Mouse (Mus musculus): ENCODE measurements at regions not wholly inside any gene's neighbourhood (a gene's known extent, or its start where the extent isn't known, plus 50 kb on each side); places are given as distances from the start of the nearest gene placed in this dataset.

GRCm38 (mm10) chr5:106205724-106206123 is 252.2 kb downstream of the Barhl2 start:
- intact Hi-C loops (cut with DNase I), result no loop called here
- no peak for DNase-seq

DNA sequence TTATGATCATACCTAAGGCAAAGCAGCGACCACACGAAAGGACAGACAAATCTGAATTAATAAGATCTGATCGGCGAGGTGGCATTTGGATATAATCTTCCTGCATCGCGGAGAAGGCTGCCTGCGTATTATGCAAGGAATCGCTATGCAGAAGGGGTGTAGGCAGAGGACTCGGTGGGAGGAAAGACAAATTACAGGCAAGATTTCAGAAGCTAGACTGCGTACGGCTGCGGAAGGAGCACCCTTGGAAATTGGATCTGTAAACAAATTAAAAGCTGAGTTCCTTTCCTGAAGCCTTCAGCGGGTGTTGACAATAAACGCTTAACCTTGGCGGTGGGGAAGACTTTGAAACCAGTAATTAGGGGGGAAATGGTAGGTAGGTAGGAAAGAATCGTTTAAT is 257.3 kb downstream of the Barhl2 start:
- no peak for DNase-seq
- intact Hi-C loops (cut with DNase I), result no loop called here

- intact Hi-C loops (cut with DNase I), result no loop called here
- no peak for DNase-seq
Measured at GRCm38 (mm10) chr5:106199061-106199460, 258.9 kb downstream of the Barhl2 start.

DNA sequence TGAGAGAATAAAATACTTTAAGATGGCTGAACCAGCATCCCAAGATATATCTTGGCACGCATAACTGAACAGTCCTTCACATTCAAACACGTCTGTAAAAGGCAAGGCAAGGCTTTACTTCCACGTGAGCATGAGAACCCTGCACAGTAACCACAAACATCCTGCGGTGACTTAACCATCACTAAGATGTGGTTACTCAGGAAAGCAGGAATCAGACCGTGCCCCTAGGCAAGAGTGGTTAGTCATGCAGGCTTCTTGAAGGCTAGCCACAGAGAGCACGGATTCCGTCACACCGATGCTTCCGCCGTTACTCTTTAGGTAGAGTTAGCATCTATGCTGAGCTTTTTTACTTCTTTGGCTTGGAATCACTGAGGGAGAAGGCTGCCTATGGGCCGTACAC is 266.8 kb downstream of the Barhl2 start:
- intact Hi-C loops (cut with DNase I), result no loop called here

DNA sequence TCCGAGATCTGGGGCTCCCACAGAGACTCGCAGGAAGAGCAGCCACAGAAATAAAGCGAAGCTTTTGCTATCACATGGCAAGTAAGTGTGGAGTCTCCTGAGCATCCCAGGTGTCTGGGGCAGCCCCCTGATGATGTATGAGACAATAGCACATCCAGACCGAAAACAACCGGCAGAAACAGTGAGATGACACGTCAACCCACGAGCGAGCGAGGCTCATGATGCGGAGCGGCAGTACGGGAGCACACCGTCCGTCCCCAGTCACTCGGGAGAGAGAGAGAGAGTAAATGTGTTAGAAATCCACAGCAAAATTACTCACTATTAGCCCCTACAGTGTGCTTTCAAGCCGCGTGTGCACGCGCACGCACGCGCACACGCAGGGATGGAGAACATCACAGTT is 276.2 kb downstream of the Barhl2 start:
- intact Hi-C loops (cut with DNase I), result no loop called here
- DNase-seq, result no peak

More for the DNA sequence above, 266.8 kb downstream of the Barhl2 start:
- DNase-seq, result no peak

- DNase-seq, result no peak
- intact Hi-C loops (cut with DNase I), result no loop called here
Measured at GRCm38 (mm10) chr5:106172162-106172561, 285.8 kb downstream of the Barhl2 start.

DNA sequence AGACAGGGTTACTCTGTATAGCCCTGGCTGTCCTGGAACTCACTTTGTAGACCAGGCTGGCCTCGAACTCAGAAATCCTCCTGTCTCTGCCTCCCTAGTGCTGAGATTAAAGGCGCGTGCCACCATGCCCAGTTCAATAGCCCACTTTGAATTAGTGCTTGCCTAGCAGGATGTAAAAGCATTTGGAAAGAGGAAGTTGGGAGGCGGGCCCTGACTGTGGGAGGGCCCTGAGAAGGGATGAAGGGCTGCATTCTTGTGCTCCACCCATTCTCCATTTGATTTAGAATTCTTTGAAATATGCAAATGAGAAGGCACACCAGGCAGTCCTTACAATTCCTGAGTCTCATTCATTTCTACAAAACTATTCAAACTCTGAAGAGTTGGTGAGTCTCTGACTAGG is 287.6 kb downstream of the Barhl2 start:
- DNase-seq, result no peak
- intact Hi-C loops (cut with DNase I), result no loop called here

GRCm38 (mm10) chr5:106167556-106167955 is 290.4 kb downstream of the Barhl2 start:
- intact Hi-C loops (cut with DNase I), result no loop called here
- no peak for DNase-seq

DNA sequence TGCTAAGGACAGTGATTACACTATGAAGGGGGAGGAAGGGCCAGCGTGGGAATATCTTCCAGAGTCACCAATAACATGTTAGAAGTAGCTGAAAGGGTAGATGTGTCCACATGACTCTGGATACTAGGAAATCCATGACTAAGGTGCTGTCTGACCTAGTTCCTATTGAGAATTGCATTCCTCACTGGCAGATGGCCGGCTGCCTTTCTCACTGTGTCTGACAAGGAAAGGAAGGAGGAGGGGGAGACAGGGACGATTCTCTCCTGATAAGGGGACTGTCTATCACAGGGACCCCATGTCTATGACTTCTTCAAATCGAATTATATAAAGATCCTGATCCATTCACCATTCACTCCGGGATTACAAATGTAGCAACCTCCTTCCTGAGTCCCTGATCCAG is 289.9 kb downstream of the Zfp326 start:
- no peak for DNase-seq
- intact Hi-C loops (cut with DNase I), result no loop called here

DNA sequence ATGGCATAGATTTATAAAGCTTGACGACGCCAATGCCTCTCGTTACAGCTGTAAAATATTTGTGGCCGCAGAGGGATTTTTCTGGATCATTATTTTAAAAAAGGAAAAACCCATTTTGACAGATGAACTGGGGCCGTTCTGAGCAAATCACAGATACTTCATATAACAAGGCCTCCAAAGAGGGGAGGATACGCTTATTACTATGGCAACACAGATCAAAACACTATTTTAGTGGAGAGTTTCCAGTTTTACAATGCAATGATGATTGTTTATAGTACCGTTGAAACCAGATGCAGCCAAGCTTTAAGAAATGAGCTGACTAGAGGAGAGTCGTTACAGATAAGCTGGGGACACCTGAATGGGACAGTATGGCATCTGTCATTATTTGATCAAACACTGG is 287.8 kb downstream of the Zfp326 start:
- intact Hi-C loops (cut with DNase I), result no loop called here
- DNase-seq, result no peak

- no peak for DNase-seq
- intact Hi-C loops (cut with DNase I), result no loop called here
Measured at GRCm38 (mm10) chr5:106162981-106163653, 286.8 kb downstream of the Zfp326 start.

GRCm38 (mm10) chr5:106139109-106139508 is 262.7 kb downstream of the Zfp326 start:
- no peak for DNase-seq
- intact Hi-C loops (cut with DNase I), result no loop called here

DNA sequence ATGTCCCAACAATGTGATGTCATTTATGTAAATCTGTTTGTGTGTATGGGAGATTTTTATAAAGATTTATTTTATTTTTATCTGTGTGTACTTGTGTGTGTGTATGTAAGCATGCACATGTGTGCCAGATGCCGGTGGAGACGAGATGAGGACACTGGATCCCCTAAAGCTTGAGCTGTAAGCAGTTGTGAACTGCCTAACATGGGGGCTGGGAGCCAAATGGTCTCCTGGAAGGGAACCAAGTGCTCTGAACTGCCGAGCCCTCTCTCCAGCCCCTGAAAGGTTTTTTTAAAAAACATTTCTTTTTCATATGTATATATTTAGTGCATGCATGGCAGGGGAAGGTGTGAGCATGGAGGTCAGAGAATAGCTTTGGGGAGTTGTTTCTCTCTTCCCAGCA is 246.6 kb downstream of the Zfp326 start:
- intact Hi-C loops (cut with DNase I), result no loop called here
- no peak for DNase-seq

DNA sequence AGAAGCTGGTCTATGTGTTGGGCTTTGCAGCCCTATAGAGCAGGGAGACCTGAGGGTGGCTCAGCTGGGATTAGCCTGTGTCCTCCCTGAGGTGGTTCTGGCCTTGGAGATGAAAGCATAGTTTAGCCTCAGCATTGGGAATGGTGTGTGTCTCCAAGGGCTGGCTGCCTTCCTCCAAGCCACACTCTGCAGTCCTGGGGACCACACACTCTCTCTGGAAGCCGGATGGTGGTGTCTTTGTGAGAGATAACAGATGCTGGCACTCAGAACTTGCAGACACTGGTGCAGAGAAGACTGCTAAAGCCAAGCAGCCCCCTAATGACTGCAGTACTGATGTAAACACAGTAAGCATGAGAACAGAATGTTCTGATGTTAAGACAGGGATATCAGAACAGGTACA is 243.2 kb downstream of the Zfp326 start:
- no peak for DNase-seq
- intact Hi-C loops (cut with DNase I), result no loop called here

- intact Hi-C loops (cut with DNase I), result no loop called here
- DNase-seq, result no peak
Measured at GRCm38 (mm10) chr5:106113186-106113585, 236.8 kb downstream of the Zfp326 start.

DNA sequence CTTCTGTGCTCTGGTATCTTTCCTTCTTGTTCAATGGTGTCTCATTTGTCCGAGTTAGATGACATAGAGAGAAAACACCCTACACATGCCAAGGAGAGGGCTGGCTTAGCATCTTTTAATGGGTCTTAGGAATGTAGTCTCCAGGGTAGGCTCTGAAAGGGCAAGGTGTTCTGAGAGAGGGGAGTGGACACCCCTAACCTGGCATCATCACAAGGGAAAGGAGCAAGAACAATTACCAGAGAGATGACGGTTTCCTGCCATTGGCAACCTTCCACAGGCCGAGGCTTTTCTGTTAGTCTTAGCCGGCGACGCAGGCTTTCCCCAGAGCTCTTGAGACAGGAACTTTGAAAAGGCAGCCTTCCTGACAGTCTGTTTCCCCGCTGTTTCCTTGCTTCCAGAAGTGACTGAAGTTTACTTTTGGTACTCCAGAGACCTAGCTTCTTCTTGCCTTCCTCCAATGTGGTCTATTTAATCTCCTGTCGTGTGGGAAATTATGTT is 232.2 kb downstream of the Zfp326 start:
- intact Hi-C loops (cut with DNase I), result no loop called here
- DNase-seq, result no peak

- intact Hi-C loops (cut with DNase I), result no loop called here
- DNase-seq, result no peak
Measured at GRCm38 (mm10) chr5:106102255-106102654, 225.9 kb downstream of the Zfp326 start.

GRCm38 (mm10) chr5:106098887-106099286 is 222.5 kb downstream of the Zfp326 start:
- DNase-seq, result no peak
- intact Hi-C loops (cut with DNase I), result no loop called here

DNA sequence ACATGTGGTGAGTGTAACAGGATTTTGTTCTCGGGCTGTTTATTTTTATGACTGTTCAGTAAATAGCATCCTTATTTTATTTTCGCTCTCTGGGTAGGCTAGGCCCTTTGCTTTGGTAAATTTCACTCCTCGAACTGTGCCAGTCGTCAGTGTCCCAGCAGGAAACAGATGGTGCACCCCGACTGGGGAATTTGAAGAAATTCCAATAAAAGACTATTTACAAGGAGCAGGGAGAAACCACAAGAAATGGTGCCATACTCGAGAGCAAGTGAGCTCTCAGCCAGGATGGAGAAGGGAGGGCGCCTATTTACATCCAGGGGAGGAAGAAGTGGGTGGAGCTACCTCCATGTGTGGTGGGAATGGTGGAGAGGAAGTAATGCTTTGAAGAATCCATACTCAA is 213.0 kb downstream of the Zfp326 start:
- DNase-seq, result no peak
- intact Hi-C loops (cut with DNase I), result no loop called here

GRCm38 (mm10) chr5:106088478-106089185 is 212.3 kb downstream of the Zfp326 start:
- intact Hi-C loops (cut with DNase I), result no loop called here
- no peak for DNase-seq

DNA sequence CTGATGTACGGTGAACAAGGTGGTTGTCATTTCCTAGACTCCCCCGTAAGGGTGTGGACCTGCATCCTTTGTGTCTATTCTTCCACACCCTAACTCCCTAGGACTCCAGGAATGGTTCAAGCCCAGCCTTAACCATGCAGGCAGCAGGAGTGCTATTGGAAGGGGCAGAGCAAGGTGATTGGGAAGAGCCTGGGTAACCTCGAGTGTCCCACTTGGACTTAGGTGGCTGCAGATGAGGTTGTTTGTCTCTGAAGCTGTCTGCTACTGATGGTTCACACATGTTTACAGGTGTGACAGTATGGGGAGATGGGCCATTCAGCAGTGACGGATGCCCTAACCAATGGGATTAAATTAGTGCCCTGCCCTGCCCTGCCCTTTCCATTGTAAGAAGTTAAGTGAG is 207.4 kb downstream of the Zfp326 start:
- intact Hi-C loops (cut with DNase I), result no loop called here
- no peak for DNase-seq

DNA sequence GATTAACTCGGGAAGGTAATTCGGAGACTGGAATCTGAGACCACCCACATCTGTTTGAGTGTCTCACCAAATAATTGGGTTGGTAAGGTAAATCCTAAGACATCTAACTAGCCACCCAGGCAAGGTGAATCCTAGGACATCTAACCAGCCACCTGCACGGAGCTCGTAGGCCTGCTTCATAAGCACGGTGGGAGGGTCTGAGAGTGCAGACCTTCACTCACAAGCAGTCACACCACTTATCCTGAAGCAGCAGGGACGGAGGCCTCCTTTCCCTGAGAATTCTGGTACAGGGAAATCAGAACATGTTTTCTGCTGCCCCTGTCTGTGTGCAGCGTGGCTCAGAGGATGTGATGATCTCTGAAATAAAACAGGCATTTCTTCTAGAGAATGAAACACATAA is 206.5 kb downstream of the Zfp326 start:
- DNase-seq, result no peak
- intact Hi-C loops (cut with DNase I), result no loop called here

Data from heart, postnatal 36 days (tissue).